Mouse (Mus musculus) adrenal gland, postnatal 14 days (tissue): ENCODE data around the gene Rhoq. TPM values are rescaled to one million over a fixed set of nuclear protein-coding genes. Genes with fewer than 3 reads are reported as not detected.

ENCODE experiments used
- DNase-seq: peaks from one replicate; pipeline ENCODE4 v3.0.0; 2021; ENCODE audit warnings: mixed read lengths
- long read RNA-seq, 2 experiments: library from polyadenylated mRNA; stranded (forward); transcript quantifications; one replicate each; pipeline ENCODE4 v2.0.0; 2021
- total RNA-seq: library from RNA; stranded (reverse); gene quantifications from 2 replicates; pipeline ENCODE4 v1.2.3, GENCODE M21; 2021

Rhoq gene
- total RNA-seq, result 89.9 and 90.8 TPM in 2 replicates
- long read RNA-seq, experiment 1, full-length matches to known transcripts, result 40 of 56 reads
- long read RNA-seq, experiment 1, partial matches to known transcripts, result 11 of 56 reads
- long read RNA-seq, experiment 1, other reads (novel, unspliced or antisense), result 5 of 56 reads
- long read RNA-seq, experiment 2, full-length matches to known transcripts, result 40 of 60 reads
- long read RNA-seq, experiment 2, partial matches to known transcripts, result 12 of 60 reads
- long read RNA-seq, experiment 2, other reads (novel, unspliced or antisense), result 8 of 60 reads

- peak; percentile 92 for DNase-seq
These were observed at the start of gene Rhoq for GRCm38 (mm10) chr17:86962894-86963585. Gene Rhoq, plus strand, starts transcription at chr17:86963082.

DNA sequence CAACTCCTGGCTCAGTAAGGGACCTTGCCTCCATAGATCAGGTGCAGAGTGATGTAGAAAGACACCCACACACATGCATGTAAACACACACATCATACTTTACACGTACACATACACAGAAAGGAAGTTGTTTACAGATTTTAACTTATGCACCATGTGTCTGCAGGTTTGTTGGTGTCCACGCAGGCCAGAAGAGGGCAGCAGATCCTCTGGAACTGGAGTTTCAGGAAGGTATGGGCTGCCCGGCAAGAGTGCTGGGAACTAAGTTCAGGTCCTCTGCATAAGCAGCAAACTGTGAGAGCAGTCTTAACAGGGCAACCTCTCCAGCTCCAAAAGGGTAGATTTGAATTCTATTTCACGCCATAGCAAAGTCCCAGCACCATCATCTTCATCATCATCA, 47.3 kb upstream of the Rhoq start:
- no peak for DNase-seq

DNA sequence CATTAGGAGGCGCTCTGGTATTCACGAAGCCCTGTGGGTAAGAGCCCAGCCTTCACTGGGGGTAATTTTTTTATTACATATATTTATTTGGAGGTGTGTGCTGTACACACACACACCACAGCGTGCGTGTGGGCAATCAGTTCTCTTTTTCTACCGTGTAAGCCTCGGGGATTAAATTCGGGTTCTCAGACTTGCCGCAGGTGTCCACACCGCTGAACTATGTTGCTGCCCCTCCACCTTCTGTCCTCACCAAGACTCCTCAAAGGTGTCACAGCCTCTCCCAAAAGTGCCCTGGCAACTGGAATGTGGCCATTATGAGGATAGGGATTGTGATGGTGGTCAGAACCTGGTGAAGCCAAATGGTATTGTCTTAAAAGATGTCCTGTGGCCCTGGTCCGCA, 45.8 kb upstream of the Rhoq start, which contains the start of gene Tmem247:
Gene Tmem247 (plus strand): TSS at position 301 of the 400 bp plus-strand sequence.
- DNase-seq, result no peak

- DNase-seq, result peak; percentile 74
These were observed 44.1 kb upstream of the Rhoq start for GRCm38 (mm10) chr17:86918786-86919185.

- peak; percentile 68 for DNase-seq
These were observed 43.2 kb upstream of the Rhoq start for GRCm38 (mm10) chr17:86919729-86920128.

DNA sequence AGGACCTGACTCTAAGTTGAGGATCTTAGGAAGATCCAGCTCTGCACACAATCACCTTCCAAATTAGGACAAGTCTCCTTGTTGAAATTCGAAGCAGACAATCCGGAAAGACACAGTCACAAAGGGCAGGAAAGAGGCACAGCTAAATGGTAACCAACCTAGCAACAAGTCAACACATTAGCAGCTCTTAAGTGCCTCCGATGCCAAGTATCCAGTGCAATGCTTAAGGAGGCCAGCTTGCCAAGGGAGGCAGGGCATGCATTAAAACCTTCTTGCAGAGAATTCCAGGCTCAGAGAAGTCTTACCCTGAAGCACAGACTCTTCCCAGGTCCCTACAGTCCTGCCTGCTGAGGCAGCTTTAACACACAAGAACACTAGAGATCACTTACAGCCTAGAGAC, 38.2 kb upstream of the Rhoq start:
- DNase-seq, result no peak

DNA sequence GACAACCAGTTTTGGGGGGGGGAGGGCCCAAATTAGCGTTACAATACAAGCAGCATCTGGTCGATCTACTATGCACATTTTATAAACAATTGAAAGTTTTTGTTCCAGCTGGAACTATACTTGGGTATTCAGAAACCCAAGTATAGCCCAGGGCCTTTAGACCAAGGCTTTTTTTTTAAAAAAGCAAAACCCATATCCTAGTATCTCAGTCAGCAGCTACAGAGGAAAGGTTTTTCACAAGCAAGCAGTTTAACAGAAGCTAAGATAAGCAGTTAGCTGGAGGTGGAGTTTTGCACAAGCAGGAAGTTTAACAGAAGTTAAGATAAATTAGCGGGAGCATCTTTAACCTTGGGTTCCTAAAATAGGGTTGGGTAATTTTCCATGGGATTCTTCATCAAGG, 36.0 kb upstream of the Rhoq start:
- no peak for DNase-seq

GRCm38 (mm10) chr17:86929355-86929754, 33.5 kb upstream of the Rhoq start:
- no peak for DNase-seq

DNA sequence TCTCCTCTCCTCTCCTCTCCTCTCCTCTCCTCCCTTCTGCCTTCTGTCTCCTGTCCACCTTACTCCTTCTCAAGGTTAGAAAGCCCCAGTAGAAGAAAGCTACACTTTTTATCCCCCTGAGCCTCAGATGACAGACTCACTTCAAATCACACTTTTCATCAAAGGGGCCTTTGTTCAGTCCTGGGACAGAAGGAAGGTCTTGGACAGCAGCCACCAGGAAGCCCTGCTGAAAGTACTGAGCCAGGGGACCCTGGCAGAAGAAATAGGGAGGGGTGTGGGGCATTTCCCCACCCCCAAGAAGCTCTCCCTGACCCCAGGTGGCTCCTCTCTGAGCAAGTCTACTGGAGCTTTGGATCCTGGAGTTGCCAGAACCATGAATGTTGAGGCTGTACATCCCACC, 32.9 kb upstream of the Rhoq start:
- no peak for DNase-seq

DNA sequence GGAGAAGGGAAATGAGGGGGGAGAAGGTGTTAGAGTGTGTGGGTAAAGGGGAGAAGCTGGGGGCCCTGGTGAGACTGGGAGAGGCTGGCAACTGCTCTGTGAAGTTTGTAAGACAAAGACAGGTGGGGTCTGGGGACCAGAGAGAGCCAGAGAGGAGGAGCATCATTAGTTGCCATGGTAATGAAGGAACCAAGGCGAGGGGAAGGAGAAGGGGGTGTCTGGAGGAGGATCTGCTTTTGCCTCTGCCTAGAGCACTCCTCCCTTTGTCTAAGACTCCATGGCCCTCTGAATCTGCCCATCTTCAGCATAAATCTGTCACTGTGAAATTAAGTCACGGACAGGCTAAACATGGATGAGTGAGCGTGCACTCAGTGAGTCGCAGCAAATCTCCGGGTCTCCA, 30.0 kb upstream of the Rhoq start:
- no peak for DNase-seq

GRCm38 (mm10) chr17:86937064-86937463, 25.8 kb upstream of the Rhoq start:
- DNase-seq, result no peak

DNA sequence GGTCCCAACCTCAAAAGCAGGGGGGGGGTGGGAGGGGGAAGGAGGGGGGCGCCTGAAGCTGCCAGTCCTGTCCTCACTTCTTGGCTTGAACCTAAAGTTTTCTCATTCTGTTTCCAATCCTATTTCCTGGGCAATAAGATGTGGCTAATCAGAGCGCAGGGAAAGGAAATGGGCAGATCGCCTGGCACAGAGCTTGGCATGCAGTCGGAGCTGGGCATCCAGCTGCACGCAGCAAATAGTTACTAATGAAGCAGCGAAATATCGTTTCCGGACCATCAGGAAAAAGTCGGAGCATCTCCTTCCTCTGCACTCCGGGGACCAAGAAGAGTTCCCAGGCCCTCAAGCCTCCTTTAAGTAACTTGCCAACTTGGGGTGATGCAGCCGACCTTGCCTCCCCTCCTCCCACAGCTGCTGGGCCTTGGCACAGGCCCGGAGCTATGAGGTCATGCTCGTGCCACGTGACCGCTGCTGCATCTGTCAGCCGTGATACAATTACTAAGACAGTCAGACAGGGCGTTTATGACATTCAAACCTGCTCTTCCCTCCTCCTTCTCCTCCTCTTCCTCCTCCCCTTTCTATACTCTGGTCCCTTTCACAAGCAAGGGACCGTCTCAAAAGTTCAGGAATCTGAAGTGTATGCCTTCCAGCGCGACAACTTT, 25.3 kb upstream of the Rhoq start:
- peak; percentile 92 for DNase-seq

GRCm38 (mm10) chr17:86938683-86939082, 24.2 kb upstream of the Rhoq start:
- no peak for DNase-seq

GRCm38 (mm10) chr17:86942112-86942511, 20.8 kb upstream of the Rhoq start:
- no peak for DNase-seq

DNA sequence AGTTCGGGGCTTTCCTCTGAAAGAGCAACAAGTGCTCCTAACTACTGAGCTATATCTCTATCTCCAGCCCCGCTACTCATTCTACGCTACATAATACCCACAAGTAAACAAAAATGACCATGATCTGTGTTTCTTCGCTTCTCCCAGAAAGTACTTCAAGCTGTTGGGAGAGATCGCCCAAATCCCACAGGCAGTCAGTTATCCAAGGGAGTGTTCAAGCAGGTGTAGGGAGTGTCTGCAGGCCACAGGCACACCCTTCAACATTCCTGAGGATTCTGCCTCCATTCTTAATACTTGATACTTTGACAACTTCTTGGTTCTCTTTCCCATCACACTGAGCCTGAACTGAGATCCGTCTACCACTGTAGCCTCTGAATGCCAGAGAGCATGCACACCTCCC, 19.7 kb upstream of the Rhoq start:
- DNase-seq, result no peak

DNA sequence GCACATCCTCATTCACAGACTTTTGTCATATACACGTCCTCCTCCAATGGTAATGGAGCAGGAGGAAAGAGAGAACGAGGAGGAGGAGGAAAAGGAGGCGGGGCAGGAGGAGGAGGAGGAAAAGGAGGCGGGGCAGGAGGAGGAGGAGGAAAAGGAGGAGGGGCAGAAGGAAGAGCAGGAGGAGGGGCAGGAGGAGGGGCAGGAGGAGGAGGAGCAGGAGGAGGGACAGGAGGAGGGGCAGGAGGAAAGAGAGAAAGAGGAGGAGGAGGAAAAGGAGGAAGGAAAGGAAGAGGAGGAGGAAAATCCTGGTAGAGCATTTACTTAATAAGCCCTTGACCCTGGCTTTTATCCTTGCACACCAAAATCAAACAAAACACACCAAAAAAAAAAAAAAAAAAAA, 16.8 kb upstream of the Rhoq start:
- DNase-seq, result no peak

DNA sequence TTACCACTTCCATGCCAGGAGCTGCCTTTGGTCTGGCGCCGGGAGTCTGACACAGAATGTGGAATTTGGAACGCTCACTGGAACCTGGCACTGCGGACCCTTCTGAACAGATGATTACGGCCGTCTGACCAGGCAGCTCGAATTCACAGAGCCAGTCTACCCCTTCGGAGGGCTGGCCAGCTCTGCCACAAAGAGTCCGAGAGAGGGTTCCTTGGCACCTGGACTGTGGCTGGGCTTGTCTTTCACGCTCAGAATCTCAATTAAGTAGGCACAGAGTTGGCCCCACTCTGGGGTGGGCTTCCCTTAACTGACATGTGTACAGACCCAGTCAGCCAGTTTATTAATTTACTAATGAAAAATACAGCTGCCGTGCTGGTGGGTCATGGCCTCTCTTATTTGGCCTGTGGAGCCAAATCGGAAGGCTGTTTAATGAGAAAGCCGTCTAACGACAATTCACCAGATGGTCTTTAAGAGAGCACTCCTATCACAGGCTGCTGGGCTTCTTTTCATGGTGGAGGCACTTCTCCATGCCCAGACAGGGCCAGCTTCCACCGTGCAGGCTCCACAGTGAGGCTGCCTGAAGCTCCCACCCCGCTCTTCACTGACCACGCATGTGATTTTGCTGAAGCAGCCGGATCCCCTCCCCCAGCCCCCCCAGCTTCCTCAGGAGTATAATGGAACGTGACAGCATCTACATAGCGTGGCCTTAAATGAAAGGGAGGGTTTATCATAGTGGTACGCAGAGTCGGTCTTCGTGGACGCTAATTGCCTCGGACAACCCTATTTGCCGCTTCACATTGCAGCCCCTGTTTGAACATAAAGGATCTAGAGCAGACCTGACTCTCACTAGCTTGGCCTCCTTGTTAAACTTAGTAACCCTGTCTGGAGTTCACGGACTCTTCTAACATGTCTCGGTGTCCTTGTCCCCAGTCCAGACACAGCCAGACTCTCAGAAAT, 14.8 kb upstream of the Rhoq start, which contains the start of gene Atp6v1e2:
Gene Atp6v1e2 (minus strand): TSS at position 58 of the 957 bp plus-strand sequence.
- no peak for DNase-seq

GRCm38 (mm10) chr17:86948801-86949200, 14.1 kb upstream of the Rhoq start:
- DNase-seq, result no peak

DNA sequence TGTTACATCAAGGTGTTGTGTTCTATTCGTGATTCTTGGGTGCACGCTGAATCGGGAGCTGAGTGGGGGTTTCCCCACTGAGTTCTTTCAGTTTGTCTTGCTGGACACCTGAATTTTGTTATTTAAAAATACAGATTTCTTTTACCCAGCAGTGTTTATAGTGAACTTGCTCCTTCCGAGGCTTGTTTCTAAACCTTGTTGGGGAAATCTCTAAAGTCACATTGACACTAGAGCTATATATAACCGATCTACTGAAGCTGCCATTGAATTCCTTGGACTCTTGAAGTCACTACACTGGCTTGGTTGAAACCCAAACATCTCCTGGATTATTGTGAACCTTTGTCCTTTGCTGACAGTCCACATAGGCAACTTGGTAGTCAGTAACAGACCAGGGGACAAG, 5.6 kb upstream of the Rhoq start:
- DNase-seq, result no peak

DNA sequence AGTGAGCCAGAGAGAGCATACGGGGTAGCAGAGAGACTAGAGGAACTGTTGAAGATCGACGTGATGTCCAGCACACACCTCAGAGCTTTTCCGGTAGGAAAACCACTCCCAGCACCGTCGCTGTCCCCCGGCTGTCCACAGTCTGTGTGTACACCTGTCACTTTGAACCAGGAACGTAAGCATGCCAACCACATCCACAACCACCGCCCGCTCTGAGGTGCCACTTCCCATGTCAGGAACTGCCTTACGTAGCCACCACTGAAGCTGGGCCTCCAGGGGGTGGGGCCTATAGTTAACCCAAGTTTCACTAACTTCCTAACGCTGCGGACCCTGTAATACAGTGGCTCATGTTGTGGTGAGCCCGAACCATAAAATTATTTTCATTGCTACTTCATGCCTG, 4.9 kb upstream of the Rhoq start:
- DNase-seq, result no peak

DNA sequence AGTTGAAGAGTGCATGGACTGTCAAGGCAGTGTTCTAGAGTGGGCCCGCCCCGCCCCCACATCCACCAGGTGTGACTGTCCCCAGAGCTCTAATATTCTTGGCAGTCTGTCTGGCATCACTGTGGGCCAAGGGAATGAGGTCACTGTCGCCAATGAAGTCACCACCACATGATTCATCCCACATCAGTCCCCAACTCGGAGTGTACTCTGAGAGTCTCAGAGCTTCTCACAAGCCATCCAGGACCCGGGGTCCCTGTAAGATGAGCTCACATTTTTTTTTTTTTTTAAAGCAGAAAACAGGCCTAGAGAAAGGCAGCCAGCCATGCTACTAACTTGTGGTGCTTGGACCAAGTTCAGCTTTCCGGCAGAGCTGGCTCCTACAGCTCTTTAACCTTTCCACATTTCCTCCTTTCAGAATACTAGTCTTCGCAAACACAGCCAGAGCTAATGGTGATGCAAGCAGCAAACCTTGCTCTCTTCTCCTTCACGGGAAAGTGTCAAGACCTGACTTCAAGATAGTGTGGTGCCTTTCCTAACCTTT, 1.5 kb upstream of the Rhoq start:
- DNase-seq, result peak; percentile 76
